Mouse (Mus musculus): ENCODE results near the gene Tanc2. TPM values are rescaled to one million over a fixed set of nuclear protein-coding genes. Genes with fewer than 3 reads are reported as not detected.
A peak's percentile ranks its signal among the peaks of the same experiment; 100 is the strongest.

The Tanc2 gene
- total and polyA plus RNA-seq, 2 experiments from 2014 or later, result 26.8 to 83.4 TPM

- H3K4me1 ChIP-seq (ENCODE audit: insufficient read depth, low read length), result no peaks in the 10 kb centered on the region
- H3K27ac ChIP-seq, result no peak overlapping the region
- H3K4me2 ChIP-seq (ENCODE audit: low read depth, low read length), result no peak overlapping the region
- no peak overlapping the region for H3K4me3 ChIP-seq (ENCODE audit: low read length)
- WGBS, result 57% methylated on average over 9 of the region's 9 CpGs
- no peaks in the 10 kb centered on the region for H3K36me3 ChIP-seq (ENCODE audit: insufficient read depth, low read length)
- no peak for TF ChIP-seq CTCF (IDR thresholded peaks at IDR 0.05; ENCODE audit: low read depth)
- DNase-seq (ENCODE audit: low spot score) (peak; percentile 20), ATAC-seq (no peak)
- no peak overlapping the region for H3K9ac ChIP-seq (replicated peaks; ENCODE audit: low read length)
- no peaks in the 10 kb centered on the region for H3K9me3 ChIP-seq (ENCODE audit: low read length)
- H3K27me3 ChIP-seq (ENCODE audit: insufficient read depth, low read length), result no peaks in the 10 kb centered on the region
Observed at GRCm38 (mm10) chr11:105549164-105550121, 40.3 kb upstream of the Tanc2 start.

GRCm38 (mm10) chr11:105557285-105557684 is 32.5 kb upstream of the Tanc2 start:
- no peak overlapping the region for H3K4me2 ChIP-seq (ENCODE audit: low read depth, low read length)
- no peak for TF ChIP-seq CTCF (IDR thresholded peaks at IDR 0.05; ENCODE audit: low read depth)
- no peak overlapping the region for H3K9ac ChIP-seq (replicated peaks; ENCODE audit: low read length)
- H3K9me3 ChIP-seq (ENCODE audit: low read length), result no peaks in the 10 kb centered on the region
- WGBS, result 39% methylated on average over 8 of the region's 8 CpGs
- H3K4me1 ChIP-seq (ENCODE audit: insufficient read depth, low read length), result peaks cover 4% of the 10 kb centered on the region; the same call in 1 of the 2 replicates
- H3K27me3 ChIP-seq (ENCODE audit: insufficient read depth, low read length), result no peaks in the 10 kb centered on the region
- 0 out of 2 replicates have a peak, but pooled peaks have one; percentile 43 for ATAC-seq
- H3K4me3 ChIP-seq (ENCODE audit: low read length), result no peak overlapping the region
- H3K36me3 ChIP-seq (ENCODE audit: insufficient read depth, low read length), result no peaks in the 10 kb centered on the region
- H3K27ac ChIP-seq, result 0 out of 2 replicates have a peak overlapping the region, but pooled peaks have one; percentile 27
- DNase-seq (ENCODE audit: low spot score), result peak; percentile 49

GRCm38 (mm10) chr11:105558091-105558490 is 31.7 kb upstream of the Tanc2 start:
- DNase-seq (ENCODE audit: low spot score) (no peak), ATAC-seq (no peak)
- no peaks in the 10 kb centered on the region for H3K9me3 ChIP-seq (ENCODE audit: low read length)
- no peaks in the 10 kb centered on the region for H3K36me3 ChIP-seq (ENCODE audit: insufficient read depth, low read length)
- no peak overlapping the region for H3K4me2 ChIP-seq (ENCODE audit: low read depth, low read length)
- TF ChIP-seq CTCF (IDR thresholded peaks at IDR 0.05; ENCODE audit: low read depth), result no peak
- H3K4me1 ChIP-seq (ENCODE audit: insufficient read depth, low read length), result peaks cover 4% of the 10 kb centered on the region; the same call in 1 of the 2 replicates
- H3K4me3 ChIP-seq (ENCODE audit: low read length), result no peak overlapping the region
- no peaks in the 10 kb centered on the region for H3K27me3 ChIP-seq (ENCODE audit: insufficient read depth, low read length)
- no peak overlapping the region for H3K9ac ChIP-seq (replicated peaks; ENCODE audit: low read length)
- no peak overlapping the region for H3K27ac ChIP-seq

GRCm38 (mm10) chr11:105558803-105559505 is 30.8 kb upstream of the Tanc2 start:
- no peak overlapping the region for H3K4me2 ChIP-seq (ENCODE audit: low read depth, low read length)
- H3K4me3 ChIP-seq (ENCODE audit: low read length), result no peak overlapping the region
- peaks cover 4% of the 10 kb centered on the region; the same call in 1 of the 2 replicates for H3K4me1 ChIP-seq (ENCODE audit: insufficient read depth, low read length)
- H3K36me3 ChIP-seq (ENCODE audit: insufficient read depth, low read length), result no peaks in the 10 kb centered on the region
- H3K27ac ChIP-seq, result no peak overlapping the region
- no peak for TF ChIP-seq CTCF (IDR thresholded peaks at IDR 0.05; ENCODE audit: low read depth)
- H3K27me3 ChIP-seq (ENCODE audit: insufficient read depth, low read length), result no peaks in the 10 kb centered on the region
- no peak overlapping the region for H3K9ac ChIP-seq (replicated peaks; ENCODE audit: low read length)
- WGBS, result 91% methylated on average over 6 of the region's 6 CpGs
- no peak for ATAC-seq
- no peak for DNase-seq (ENCODE audit: low spot score)
- H3K9me3 ChIP-seq (ENCODE audit: low read length), result no peaks in the 10 kb centered on the region

GRCm38 (mm10) chr11:105563546-105563945 is 26.2 kb upstream of the Tanc2 start:
- Histone ChIP-seq H3K4me2 (ENCODE audit: low read depth, low read length) (no peak overlapping the region), H3K9ac (replicated peaks; ENCODE audit: low read length) (no peak overlapping the region), H3K36me3 (ENCODE audit: insufficient read depth, low read length) (no peaks in the 10 kb centered on the region), H3K4me3 (ENCODE audit: low read length) (no peak overlapping the region), H3K27ac (no peak overlapping the region), H3K9me3 (ENCODE audit: low read length) (no peaks in the 10 kb centered on the region), H3K4me1 (ENCODE audit: insufficient read depth, low read length) (no peaks in the 10 kb centered on the region), H3K27me3 (ENCODE audit: insufficient read depth, low read length) (no peaks in the 10 kb centered on the region)
- WGBS, result 89% methylated on average over 3 of the region's 3 CpGs
- no peak for DNase-seq (ENCODE audit: low spot score)
- no peak for ATAC-seq
- TF ChIP-seq CTCF (IDR thresholded peaks at IDR 0.05; ENCODE audit: low read depth), result no peak

- WGBS, result 40% methylated on average over 1 of the region's 1 CpGs
- TF ChIP-seq CTCF (IDR thresholded peaks at IDR 0.05; ENCODE audit: low read depth), result no peak
- Histone ChIP-seq H3K4me2 (ENCODE audit: low read depth, low read length) (no peak overlapping the region), H3K9ac (replicated peaks; ENCODE audit: low read length) (no peak overlapping the region), H3K9me3 (ENCODE audit: low read length) (no peaks in the 10 kb centered on the region), H3K27ac (no peak overlapping the region), H3K4me1 (ENCODE audit: insufficient read depth, low read length) (no peaks in the 10 kb centered on the region), H3K36me3 (ENCODE audit: insufficient read depth, low read length) (no peaks in the 10 kb centered on the region), H3K4me3 (ENCODE audit: low read length) (no peak overlapping the region), H3K27me3 (ENCODE audit: insufficient read depth, low read length) (no peaks in the 10 kb centered on the region)
- DNase-seq (ENCODE audit: low spot score) (peak; percentile 51), ATAC-seq (peak; percentile 78)
Observed at GRCm38 (mm10) chr11:105567221-105567641, 22.6 kb upstream of the Tanc2 start.
